Mouse (Mus musculus): ENCODE data around the gene Ntrk2. TPM values are rescaled to one million over a fixed set of nuclear protein-coding genes. Genes with fewer than 3 reads are reported as not detected.

The Ntrk2 gene
- polyA plus RNA-seq, 1 experiment from 2014 or later = 94.2 TPM

DNA sequence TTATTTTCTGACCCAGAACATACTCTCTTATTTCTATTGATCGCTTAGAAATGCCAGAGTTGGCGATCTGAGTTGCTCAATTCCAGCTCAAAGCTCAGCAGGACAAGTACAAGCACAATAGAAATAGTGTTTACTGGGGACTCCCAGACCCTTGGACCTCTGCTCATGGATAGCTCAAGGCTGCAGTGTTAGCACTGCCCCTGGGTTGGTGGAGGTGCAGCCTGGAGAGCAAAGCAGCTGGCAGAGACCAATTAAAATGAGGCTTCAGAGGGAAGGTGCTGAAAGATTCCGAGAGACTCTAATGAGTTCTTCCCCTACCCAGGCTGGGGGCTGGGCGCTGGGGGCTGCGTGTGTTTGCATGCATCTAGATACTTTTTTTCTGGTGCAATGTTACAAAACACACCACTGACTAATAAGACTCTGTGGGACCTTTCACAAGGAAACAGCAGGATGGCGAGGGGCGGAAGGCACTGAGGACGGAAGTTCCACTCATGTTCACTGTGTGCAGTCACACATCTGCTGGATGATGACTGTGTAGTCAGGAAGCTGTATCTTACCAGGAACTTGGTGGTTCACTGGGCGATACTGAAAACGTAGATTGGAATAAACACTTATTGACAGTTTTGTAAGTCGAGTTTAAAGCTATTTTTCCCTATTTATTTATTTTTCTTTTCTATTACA lies 193.1 kb downstream of the Ntrk2 start:
- 56% methylated on average over 11 of the region's 11 CpGs for WGBS
- ATAC-seq (ENCODE audit: low read depth) = no peak
- H3K27ac ChIP-seq (replicated peaks) = no peak overlapping the region

DNA sequence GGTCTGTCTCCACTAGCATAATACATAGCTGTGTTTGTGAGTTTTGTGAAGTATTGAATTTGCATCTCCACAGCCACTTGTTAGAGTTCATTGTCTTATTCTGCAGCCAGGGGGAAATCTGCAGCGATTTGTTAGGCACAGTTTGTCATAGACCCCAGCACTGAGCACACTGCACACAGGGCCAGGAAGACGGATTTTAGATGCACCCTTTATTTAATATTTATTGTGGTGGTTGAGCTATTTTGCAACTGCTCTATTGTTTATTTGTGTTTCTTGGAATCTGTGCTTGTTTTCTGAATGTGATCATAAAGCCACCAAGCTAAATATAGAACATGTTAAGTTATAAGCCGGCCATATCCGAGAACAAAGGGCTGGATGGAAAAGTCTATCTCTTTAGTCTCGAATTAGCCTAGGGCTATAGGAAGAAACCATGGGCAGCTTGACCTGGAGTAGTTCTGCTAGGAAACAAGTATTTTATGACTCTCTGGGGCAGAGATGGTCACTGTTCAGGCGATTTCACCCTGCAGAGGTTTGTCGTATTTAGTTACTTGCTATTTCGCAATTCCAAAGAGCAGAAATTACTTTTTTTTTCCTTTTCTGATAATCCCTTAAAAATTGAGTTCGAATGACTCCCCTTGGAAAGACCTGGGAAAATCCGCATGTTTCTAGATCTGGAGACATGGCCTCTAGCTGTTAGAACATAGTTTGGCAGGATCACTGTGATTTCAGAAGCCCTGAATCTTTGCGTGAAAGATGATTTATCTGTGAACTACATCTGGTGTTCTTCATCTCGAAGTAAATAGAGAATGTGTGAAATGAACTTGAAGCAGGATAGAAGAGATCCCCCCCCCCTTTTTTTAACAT lies 196.8 kb downstream of the Ntrk2 start:
- WGBS = 44% methylated on average over 12 of the region's 12 CpGs
- Histone ChIP-seq H3K36me3 (no peaks in the 10 kb centered on the region), H3K4me3 (no peak overlapping the region), H3K27ac (replicated peaks) (no peak overlapping the region), H3K9ac (no peak overlapping the region), H3K9me3 (no peaks in the 10 kb centered on the region), H3K27me3 (no peaks in the 10 kb centered on the region), H3K4me2 (no peak overlapping the region), H3K4me1 (replicated peaks) (peaks cover 44% of the 10 kb centered on the region)
- ATAC-seq (ENCODE audit: low read depth) = no peak

More for the DNA sequence above, 193.1 kb downstream of the Ntrk2 start:
- no peaks in the 10 kb centered on the region for H3K27me3 ChIP-seq
- H3K4me1 ChIP-seq (replicated peaks) = peaks cover 32% of the 10 kb centered on the region
- no peaks in the 10 kb centered on the region for H3K36me3 ChIP-seq
- H3K4me2 ChIP-seq = no peak overlapping the region
- H3K4me3 ChIP-seq = no peak overlapping the region
- H3K9me3 ChIP-seq = no peaks in the 10 kb centered on the region
- no peak overlapping the region for H3K9ac ChIP-seq

DNA sequence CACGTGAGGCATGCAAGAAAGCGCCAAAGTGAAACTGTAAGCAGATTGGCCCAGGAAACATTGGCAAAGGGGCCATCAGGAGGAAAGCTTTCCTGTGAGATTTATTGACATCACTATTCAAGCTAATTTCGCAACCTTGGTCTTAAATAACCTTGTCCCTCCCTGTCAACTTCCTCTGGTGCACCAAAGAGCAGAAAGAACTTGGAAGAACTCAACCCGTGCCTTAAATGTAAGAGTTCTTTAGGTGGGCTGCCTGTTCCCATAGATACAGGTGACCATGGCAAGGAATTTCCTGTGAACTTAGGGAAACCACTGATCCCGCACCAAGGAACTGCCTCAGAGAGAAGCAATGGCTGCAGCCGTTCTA lies 197.4 kb downstream of the Ntrk2 start:
- Histone ChIP-seq H3K4me1 (replicated peaks) (peaks cover 43% of the 10 kb centered on the region), H3K27me3 (no peaks in the 10 kb centered on the region), H3K9me3 (no peaks in the 10 kb centered on the region), H3K36me3 (no peaks in the 10 kb centered on the region), H3K4me2 (no peak overlapping the region), H3K4me3 (no peak overlapping the region), H3K27ac (replicated peaks) (peak overlapping the region; percentile 46; the same call in 1 of the 2 replicates), H3K9ac (no peak overlapping the region)
- 23% methylated on average over 6 of the region's 6 CpGs for WGBS
- peak; percentile 54 for ATAC-seq (ENCODE audit: low read depth)

DNA sequence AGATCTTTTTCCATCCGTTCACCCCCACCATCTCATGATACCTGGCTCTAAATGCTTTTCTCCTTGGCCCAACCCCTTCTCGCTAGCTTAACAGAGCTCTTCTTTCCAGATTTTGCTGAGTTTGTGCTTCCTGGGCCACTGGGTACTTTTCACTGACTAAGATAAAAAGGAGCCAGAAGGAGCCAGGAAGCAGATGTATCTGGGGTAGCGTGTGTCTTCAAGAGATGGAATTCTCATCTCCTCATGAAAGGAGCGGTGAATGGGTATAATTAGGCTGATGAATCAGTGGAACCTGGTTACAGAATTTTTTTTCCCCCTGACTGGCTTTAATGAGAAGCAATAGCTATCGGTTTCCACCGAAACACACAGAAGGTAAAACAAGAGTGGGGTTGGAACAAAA lies 198.2 kb downstream of the Ntrk2 start:
- Histone ChIP-seq H3K4me2 (no peak overlapping the region), H3K4me1 (replicated peaks) (peaks cover 35% of the 10 kb centered on the region), H3K4me3 (no peak overlapping the region), H3K9me3 (no peaks in the 10 kb centered on the region), H3K9ac (peak overlapping the region; percentile 38; the same call in 1 of the 2 replicates), H3K36me3 (no peaks in the 10 kb centered on the region), H3K27ac (replicated peaks) (peak overlapping the region; percentile 46), H3K27me3 (no peaks in the 10 kb centered on the region)
- 52% methylated on average over 6 of the region's 6 CpGs for WGBS
- ATAC-seq (ENCODE audit: low read depth) = no peak

DNA sequence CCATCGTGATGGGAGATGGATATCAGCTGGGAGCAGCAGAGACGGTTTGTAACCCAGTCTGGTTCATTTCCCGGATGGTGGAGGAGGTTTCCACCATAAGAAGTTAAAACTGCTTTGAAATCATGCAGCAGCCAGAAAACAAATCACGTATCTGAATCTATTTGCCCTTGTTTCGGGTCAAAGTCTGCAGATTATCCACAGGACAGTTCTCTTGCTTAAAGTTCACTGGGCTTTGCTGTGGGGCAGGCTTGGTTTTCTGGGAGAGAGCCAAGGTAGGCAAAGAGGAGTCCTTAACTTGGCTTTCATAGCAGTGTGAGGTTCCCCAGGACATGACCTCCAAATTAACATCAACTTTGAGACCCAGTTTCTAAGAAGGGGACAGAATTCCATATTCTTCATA lies 203.5 kb downstream of the Ntrk2 start:
- ATAC-seq (ENCODE audit: low read depth) = no peak
- H3K4me2 ChIP-seq = no peak overlapping the region
- H3K27ac ChIP-seq (replicated peaks) = peak overlapping the region; percentile 97
- 88% methylated on average over 5 of the region's 5 CpGs for WGBS
- H3K4me3 ChIP-seq = no peak overlapping the region
- no peaks in the 10 kb centered on the region for H3K27me3 ChIP-seq
- no peak overlapping the region for H3K9ac ChIP-seq
- H3K36me3 ChIP-seq = no peaks in the 10 kb centered on the region
- H3K9me3 ChIP-seq = no peaks in the 10 kb centered on the region
- H3K4me1 ChIP-seq (replicated peaks) = peaks cover 46% of the 10 kb centered on the region

DNA sequence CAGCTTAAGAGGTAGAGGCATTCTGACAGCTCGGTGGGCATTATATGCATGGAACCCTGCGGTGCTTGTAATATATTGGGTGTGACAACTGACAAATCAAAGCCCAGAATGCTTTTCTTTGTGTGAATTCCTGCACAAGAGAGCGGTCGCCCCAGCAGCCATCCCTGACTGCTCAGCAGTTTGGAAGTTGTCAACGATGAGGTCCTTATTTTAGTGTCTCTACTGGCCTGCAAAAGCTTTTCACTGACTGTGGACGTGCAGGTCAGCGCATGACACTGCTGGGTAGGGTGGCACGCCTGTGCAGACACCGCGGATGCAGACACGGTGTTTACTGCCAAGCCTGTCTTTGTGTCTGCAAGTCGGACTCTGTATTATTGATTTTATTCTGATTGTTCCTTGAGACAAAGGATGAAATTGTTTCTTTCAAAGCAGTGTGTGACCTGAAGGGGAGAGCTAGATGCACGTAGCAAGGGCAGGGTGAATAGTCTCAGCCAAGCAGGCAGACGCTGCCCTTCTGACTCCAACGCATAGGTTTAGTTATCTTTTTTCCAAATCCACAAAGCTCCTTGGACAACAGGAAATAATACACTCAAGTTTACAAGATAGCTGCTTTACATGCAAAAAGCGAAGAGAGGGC lies 204.6 kb downstream of the Ntrk2 start:
- H3K36me3 ChIP-seq = no peaks in the 10 kb centered on the region
- H3K9ac ChIP-seq = peak overlapping the region; percentile 69
- peak overlapping the region; percentile 97 for H3K27ac ChIP-seq (replicated peaks)
- peak overlapping the region; percentile 61 for H3K4me2 ChIP-seq
- H3K27me3 ChIP-seq = no peaks in the 10 kb centered on the region
- H3K4me1 ChIP-seq (replicated peaks) = peaks cover 37% of the 10 kb centered on the region
- ATAC-seq (ENCODE audit: low read depth) = peak; percentile 85
- 6% methylated on average over 16 of the region's 16 CpGs for WGBS
- peak overlapping the region; percentile 28 for H3K4me3 ChIP-seq
- no peaks in the 10 kb centered on the region for H3K9me3 ChIP-seq

DNA sequence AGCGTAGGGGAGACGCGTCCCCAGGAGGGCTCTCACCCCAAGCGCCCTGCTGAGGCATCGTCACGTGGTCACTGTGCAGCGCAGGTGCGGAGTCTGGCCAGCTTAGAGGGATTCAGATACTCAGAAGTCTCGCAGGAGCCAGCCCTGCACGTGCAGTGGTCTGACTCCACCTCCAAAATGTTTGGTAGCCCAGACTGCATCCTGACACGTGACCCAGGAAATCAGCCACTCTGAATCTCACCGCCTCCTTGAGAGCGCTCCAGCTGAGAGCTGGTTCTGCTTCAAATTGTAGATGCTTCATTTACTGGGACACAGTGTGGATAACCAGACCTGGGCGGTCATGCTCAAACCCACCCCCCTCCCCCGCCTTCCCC lies 205.1 kb downstream of the Ntrk2 start:
- peak; percentile 96 for ATAC-seq (ENCODE audit: low read depth)
- no peaks in the 10 kb centered on the region for H3K36me3 ChIP-seq
- H3K27ac ChIP-seq (replicated peaks) = peak overlapping the region; percentile 97
- H3K4me3 ChIP-seq = peak overlapping the region; percentile 28
- WGBS = 1% methylated on average over 15 of the region's 15 CpGs
- no peaks in the 10 kb centered on the region for H3K9me3 ChIP-seq
- peak overlapping the region; percentile 69 for H3K9ac ChIP-seq
- no peaks in the 10 kb centered on the region for H3K27me3 ChIP-seq
- peaks cover 37% of the 10 kb centered on the region for H3K4me1 ChIP-seq (replicated peaks)
- peak overlapping the region; percentile 61 for H3K4me2 ChIP-seq

DNA sequence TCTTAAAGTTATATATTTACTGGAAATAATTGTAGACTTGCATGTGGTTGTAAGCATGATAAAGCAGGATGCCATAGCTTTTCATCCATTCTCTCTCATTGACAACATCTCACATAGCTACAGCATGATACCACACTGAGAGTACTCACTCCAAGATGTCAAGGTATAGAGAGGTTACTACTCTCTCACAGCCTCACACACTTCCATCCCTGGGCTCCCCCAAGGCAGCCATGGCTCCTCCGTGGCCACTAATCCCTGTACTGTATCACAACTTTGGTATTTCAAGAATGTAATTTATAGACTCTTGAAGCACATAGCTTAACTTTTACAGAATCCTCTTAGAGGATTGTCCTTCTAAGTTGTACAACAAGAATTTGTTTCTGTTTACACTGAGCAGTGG lies 209.0 kb downstream of the Ntrk2 start:
- Histone ChIP-seq H3K9ac (no peak overlapping the region), H3K9me3 (no peaks in the 10 kb centered on the region), H3K27me3 (no peaks in the 10 kb centered on the region), H3K27ac (replicated peaks) (no peak overlapping the region), H3K4me3 (no peak overlapping the region), H3K4me2 (no peak overlapping the region), H3K4me1 (replicated peaks) (peaks cover 29% of the 10 kb centered on the region), H3K36me3 (no peaks in the 10 kb centered on the region)
- no peak for ATAC-seq (ENCODE audit: low read depth)
- WGBS = 70% methylated on average over 1 of the region's 1 CpGs

DNA sequence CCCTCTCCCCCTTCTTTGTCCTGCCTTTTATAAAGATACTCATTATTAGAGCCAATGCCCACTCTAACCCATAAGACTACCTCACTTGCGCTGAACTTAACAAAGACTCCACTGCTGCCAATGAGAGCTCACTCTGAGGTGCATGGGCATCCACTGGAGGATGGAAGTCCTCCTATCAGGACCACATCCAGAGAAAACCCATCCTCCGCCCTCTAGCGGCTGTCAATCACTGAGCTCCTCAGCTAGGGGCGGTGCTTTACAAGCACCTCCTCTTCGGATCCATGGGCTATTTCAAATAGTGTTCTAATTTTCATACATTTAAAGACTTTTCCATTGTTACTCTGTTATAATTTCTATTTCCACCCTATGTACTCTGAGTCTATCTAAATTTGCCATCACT lies 210.8 kb downstream of the Ntrk2 start:
- no peak overlapping the region for H3K4me2 ChIP-seq
- H3K4me1 ChIP-seq (replicated peaks) = peaks cover 12% of the 10 kb centered on the region
- H3K9ac ChIP-seq = no peak overlapping the region
- H3K27ac ChIP-seq (replicated peaks) = no peak overlapping the region
- no peaks in the 10 kb centered on the region for H3K27me3 ChIP-seq
- no peaks in the 10 kb centered on the region for H3K9me3 ChIP-seq
- WGBS = 70% methylated on average over 5 of the region's 5 CpGs
- ATAC-seq (ENCODE audit: low read depth) = no peak
- H3K4me3 ChIP-seq = no peak overlapping the region
- H3K36me3 ChIP-seq = no peaks in the 10 kb centered on the region

DNA sequence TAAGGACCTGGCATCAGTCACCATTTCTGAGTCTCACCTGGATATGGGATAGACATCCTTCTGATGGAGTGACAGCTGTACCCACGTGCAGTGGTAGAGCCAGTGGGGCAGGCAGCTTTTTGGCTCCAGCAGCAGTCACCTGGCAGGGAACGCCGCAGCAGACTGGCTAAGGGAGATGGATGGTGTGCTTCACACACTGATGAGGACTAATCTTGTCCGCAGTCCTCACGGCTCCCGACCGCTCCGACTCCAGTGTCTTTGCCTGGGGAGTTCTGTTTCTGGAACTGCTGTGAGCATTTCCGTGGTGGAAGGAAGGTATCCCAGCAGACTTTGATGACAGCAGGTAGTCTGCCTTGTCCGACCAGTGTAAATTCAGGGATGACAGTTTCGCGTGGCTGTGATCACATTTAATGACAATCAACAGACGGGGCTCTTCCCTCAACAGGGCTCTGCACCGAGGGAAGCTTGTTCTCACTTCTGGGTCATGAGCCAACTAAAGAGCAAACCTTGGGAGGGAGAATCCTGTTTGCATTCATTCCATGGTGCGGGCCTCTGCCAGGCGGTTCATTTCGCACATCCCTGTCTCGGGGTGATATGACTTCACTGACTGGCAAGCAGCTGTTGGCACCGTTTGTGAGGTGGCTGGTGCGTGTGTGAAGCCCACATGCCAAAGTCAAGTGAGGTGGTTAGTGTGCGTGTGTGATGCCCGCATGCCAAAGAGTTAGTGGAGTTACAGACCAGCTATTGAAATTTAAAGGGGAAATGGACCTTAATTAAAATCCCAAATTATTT lies 216.1 kb downstream of the Ntrk2 start:
- Histone ChIP-seq H3K9me3 (peaks cover 7% of the 10 kb centered on the region; the same call in 1 of the 2 replicates), H3K36me3 (no peaks in the 10 kb centered on the region), H3K27ac (replicated peaks) (no peak overlapping the region), H3K4me2 (no peak overlapping the region), H3K9ac (no peak overlapping the region), H3K4me3 (no peak overlapping the region), H3K27me3 (no peaks in the 10 kb centered on the region), H3K4me1 (replicated peaks) (no peaks in the 10 kb centered on the region)
- ATAC-seq (ENCODE audit: low read depth) = no peak
- 85% methylated on average over 22 of the region's 22 CpGs for WGBS

DNA sequence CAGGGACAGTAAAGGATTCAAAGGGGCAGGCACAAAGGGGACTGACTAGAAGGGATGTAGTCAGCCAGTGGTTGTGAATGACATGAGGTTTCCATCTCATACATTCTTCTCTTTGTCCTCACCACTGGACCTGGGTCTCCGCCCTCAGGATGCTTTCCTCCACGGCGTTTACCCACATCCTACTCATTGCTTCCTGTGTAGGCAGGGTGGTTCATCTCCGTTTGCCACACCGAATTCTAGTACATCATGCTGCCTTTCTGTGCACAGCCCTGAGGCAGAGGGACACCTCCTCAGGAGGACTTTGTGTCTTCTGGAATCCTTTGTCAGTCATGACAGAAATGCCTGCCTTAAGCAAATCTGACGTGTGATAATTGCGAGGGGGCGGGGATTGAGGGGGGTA lies 219.3 kb downstream of the Ntrk2 start:
- H3K4me3 ChIP-seq = no peak overlapping the region
- no peaks in the 10 kb centered on the region for H3K36me3 ChIP-seq
- no peak overlapping the region for H3K4me2 ChIP-seq
- H3K9me3 ChIP-seq = peaks cover 7% of the 10 kb centered on the region; the same call in 1 of the 2 replicates
- no peak for ATAC-seq (ENCODE audit: low read depth)
- WGBS = 78% methylated on average over 8 of the region's 8 CpGs
- H3K27ac ChIP-seq (replicated peaks) = no peak overlapping the region
- H3K9ac ChIP-seq = no peak overlapping the region
- H3K27me3 ChIP-seq = no peaks in the 10 kb centered on the region
- no peaks in the 10 kb centered on the region for H3K4me1 ChIP-seq (replicated peaks)
